Mouse (Mus musculus) left cerebral cortex, postnatal 25 days (tissue): ENCODE data around the gene Acin1. TPM values are rescaled to one million over a fixed set of nuclear protein-coding genes. Genes with fewer than 3 reads are reported as not detected.
A peak's percentile ranks its signal among the peaks of the same experiment; 100 is the strongest.

Experiments used
- DNase-seq, 2 experiments: peaks; one replicate each; pipeline ENCODE4 v3.0.0; 2022; ENCODE audit warnings: low spot score in 2 of 2, mixed read lengths in 1 of 2
- intact Hi-C: fragments of 180-260 bp; cut with DNase I; formaldehyde crosslinking; loops from one replicate; pipeline ENCODE4 v1.15.1; 2025
- total RNA-seq, 2 experiments: library from RNA; stranded (reverse); gene quantifications; 2 replicates each; pipeline ENCODE4 v1.2.3; 2021

The Acin1 gene
- 100 to 1,000 TPM; 180 to 192 TPM for total RNA-seq

DNA sequence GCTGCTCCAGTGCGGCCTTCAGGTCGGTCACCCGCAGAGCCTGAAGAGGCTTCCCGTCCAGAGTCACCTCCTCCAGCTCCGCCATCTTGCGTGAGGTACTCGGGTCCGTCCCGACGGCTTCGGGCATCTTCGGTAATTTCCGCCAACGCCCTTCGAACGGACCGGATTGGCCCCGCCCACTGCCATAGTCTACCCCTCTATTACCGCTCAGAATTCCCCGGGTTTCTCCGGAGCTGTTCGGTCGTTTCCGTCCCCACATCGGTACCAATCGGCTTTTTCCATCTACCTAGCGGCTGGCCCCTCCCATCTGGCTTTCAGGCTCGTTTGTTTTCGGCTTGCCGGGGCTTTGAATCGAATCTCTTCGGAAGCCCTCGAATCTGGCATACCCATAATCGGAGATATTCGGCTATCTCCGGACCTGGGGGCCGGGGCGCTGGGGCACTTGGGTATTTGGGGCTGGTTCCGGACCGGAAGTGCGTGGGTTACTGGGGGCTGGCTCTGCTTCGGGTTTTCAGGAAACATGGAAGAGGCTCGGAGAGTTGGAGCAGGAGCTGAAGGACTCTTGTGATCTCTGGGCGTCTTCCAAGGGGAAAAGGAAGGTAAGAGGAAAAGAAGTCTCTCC, at the start of gene Acin1:
Gene Acin1, minus strand, starts transcription at position 410 of the 622 bp plus-strand sequence.
- intact Hi-C loops, result no loop called here

GRCm38 (mm10) chr14:54735221-54735620, 48.5 kb upstream of the Acin1 start:
- intact Hi-C loops, result no loop called here
- no peak for DNase-seq

More for the DNA sequence above, at the start of gene Acin1:
- DNase-seq, result peak; percentile 100

- peak in 1 of 2 experiments; percentile 81 for DNase-seq
- intact Hi-C loops, result no loop called here
Observed at GRCm38 (mm10) chr14:54734004-54734403, 47.3 kb upstream of the Acin1 start.

- peak in 1 of 2 experiments; percentile 57 for DNase-seq
- intact Hi-C loops, result no loop called here
Observed at GRCm38 (mm10) chr14:54732206-54732605, 45.5 kb upstream of the Acin1 start.

GRCm38 (mm10) chr14:54730305-54730704, 43.6 kb upstream of the Acin1 start:
- peak; percentile 50 to 78 for DNase-seq
- intact Hi-C loops, result no loop called here

- peak in 1 of 2 experiments; percentile 81 for DNase-seq
- intact Hi-C loops, result loop anchor here (2.0 kb wide), 1 partner anchor 52 kb away; the partner anchor contains the start of gene Slc7a8
Observed at GRCm38 (mm10) chr14:54728823-54729653, 42.3 kb upstream of the Acin1 start.

DNA sequence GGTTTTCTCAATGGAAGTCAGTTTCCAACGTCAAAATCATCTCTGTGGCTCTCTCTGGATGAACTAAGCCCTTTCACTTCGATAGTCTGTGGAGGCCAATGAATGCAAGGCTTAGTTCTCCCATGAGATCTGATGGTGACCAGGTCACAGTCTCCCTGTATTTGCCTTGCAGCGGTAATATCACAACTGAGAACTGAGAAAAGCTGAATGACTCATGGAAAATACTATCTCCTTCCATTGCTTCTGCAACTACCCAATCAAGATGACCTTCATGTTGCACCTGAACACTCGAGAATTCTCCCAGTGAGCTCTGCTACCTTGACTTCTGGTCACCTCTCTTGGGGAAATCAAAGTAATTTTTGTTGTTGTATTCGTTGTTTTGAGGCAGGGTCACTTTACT, 40.8 kb upstream of the Acin1 start:
- intact Hi-C loops, result no loop called here
- no peak for DNase-seq

GRCm38 (mm10) chr14:54724049-54724448, 37.3 kb upstream of the Acin1 start:
- intact Hi-C loops, result no loop called here
- no peak for DNase-seq

- DNase-seq, result no peak
- intact Hi-C loops, result no loop called here
Observed at GRCm38 (mm10) chr14:54721711-54722110, 35.0 kb upstream of the Acin1 start.

- DNase-seq, result no peak
- intact Hi-C loops, result no loop called here
Observed at GRCm38 (mm10) chr14:54720654-54721350, 34.1 kb upstream of the Acin1 start.

GRCm38 (mm10) chr14:54720041-54720440, 33.3 kb upstream of the Acin1 start:
- no peak for DNase-seq
- intact Hi-C loops, result no loop called here

DNA sequence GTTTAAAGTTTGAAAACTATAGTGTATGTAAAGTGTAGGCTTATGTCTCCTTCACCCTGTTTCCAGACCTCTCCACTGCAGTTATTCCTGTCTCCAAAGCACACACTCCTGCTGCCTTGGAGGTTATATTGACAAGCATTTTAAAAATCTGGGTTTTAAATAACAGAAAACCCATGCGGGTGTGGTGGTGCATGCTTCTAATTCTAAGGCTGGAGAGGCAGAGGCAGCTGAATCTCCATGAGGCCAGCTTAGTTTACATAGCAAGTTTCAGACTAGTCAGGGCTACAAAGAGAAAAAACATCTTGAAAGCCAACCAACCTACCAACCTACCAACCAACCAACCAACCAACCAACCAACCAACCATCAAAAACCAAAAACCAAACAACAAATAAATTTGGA, 28.7 kb upstream of the Acin1 start:
- no peak for DNase-seq
- intact Hi-C loops, result no loop called here

DNA sequence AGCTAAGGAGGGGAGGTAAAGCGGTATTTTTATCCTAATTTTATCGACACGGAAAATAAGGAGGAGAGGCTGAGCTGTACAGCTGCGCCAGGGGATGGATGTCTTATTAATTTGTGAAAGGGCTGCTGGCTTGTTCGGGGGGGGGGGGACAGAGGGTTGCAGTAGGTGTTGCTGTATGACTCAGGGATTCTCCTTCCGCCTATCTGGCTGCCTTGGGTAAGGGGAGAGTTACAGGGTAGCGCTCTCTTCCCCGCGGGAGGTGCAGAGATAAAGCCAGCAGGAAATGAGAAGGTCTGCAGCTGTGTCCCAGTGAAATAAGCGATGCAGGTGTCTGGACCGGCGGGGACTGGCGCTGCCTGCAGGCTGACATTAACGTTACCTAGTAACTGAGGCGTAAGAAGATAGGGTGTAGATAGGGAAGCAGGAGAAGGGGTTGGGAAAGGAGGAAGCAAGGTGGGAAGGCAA, 27.9 kb upstream of the Acin1 start:
- DNase-seq, result peak; percentile 42 to 58

DNA sequence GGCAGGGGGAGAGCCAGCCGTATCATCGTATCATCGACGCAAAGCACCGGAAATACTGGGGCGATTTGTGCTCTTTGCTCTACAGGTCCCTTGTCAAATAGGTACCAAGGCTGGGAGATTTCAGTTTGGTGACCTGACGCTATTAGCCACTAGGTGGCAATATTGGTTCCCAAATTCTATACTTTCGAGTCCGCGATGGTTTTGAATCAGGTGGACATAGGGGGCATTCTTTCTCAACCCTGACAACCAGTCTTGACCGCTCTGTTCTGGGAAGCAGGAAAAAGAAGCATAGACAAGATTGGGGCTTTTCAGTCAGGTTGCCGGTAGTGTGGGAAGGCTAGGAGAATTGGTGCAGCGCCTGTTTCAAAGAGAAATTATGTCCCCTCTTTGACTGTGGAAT, 27.4 kb upstream of the Acin1 start:
- peak; percentile 85 to 90 for DNase-seq
- intact Hi-C loops, result loop anchor here (1.0 to 5.0 kb wide), 5 partner anchors 67 to 298 kb away; partner anchors contain the start of gene Slc7a8

More for the DNA sequence above, 27.9 kb upstream of the Acin1 start:
- intact Hi-C loops, result loop anchor here (1.0 to 5.0 kb wide), 5 partner anchors 67 to 298 kb away; partner anchors contain the start of gene Slc7a8

DNA sequence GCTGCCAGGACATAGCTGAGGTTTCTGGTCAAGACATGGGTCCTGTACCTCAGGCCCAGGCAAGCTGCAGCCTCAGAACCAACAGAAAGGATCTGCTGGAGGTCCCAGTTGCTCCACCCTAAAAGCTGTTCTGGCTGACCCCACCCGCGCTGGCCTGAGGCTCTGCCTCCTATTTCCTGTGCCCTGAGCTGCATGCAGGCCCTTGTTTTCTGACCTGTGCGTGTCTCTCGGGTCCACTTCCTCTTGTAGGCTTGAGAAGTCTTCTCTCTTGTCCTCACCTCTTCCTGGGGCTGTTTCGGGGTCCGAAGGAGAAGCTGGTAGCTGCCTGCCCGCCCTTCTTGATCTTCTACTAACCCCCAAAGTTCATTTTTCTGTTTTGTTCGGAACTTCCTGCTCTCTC, 26.1 kb upstream of the Acin1 start:
- intact Hi-C loops, result loop anchor here (5.0 kb wide), 2 partner anchors 149 to 299 kb away; no protein-coding TSS in a partner anchor

DNA sequence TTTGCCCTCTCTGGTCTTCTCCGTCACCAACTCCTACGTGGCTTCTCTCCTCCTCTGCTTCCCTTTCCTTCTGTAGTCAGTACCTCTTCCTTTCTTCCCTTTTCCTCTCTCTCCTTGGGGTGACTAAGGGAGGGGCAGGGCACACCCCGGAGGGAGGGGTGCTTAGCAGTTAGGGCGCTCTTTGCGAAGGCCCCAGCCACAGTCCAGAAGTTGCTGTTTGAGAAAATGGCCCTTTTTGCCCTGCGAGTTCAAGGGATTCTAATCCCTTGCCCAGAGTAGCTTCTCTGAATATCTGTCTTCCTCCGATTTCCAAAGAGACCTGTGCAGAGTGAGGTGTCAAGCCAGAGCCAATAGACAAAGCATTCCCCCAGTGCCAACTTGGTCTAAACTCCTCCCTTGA, 25.3 kb upstream of the Acin1 start, which contains the start of gene Cebpe:
Gene Cebpe, minus strand, starts transcription at position 101 of the 400 bp plus-strand sequence.
- intact Hi-C loops, result loop anchor here (5.0 kb wide), 2 partner anchors 150 to 300 kb away; no protein-coding TSS in a partner anchor
- no peak for DNase-seq

More for the DNA sequence above, 26.1 kb upstream of the Acin1 start:
- peak in 1 of 2 experiments; percentile 21 for DNase-seq

DNA sequence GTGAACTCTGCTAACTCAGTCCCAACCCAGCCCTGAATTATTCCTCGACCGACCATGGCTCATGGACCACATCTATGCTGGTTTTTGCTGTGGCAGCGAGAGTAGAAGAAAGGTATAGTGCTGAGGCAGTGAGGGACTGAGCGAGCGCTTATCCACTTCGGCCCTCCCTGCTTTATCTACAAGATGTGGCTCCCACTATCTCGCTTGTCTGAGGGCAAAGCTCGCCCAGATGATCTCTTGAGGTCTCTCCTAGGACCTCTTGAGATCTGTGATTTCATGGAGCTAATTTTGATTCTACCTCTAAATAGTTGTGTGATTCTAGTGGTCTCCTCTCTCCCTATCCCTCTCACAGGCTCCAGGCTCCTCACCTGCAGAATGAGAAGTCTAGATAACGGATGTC, 22.3 kb upstream of the Acin1 start:
- DNase-seq, result no peak
- intact Hi-C loops, result no loop called here

- no peak for DNase-seq
- intact Hi-C loops, result no loop called here
Observed at GRCm38 (mm10) chr14:54706589-54707320, 20.0 kb upstream of the Acin1 start.

- intact Hi-C loops, result no loop called here
- DNase-seq, result no peak
Observed at GRCm38 (mm10) chr14:54705844-54706243, 19.1 kb upstream of the Acin1 start.
